Mouse (Mus musculus) MEL (cell line): ENCODE measurements around the gene E2f1.

Source experiments
- CHD2 ChIP-seq: IDR thresholded peaks from 2 replicates; pipeline ENCODE4 v1.6.1; 2011; ENCODE audit warnings: low read length, improper control_type of control experiment
- CTCF ChIP-seq, 3 experiments: IDR thresholded peaks in 2 of 3; conservative IDR thresholded peaks in 1 of 3; 2 replicates each; pipeline ENCODE4 v1.5.1; 2011 to 2012; ENCODE audit warnings: low read length in 3 of 3, low read depth in 2 of 3, mild to moderate bottlenecking in 2 of 3, improper control_type of control experiment in 1 of 3, inconsistent platforms in 1 of 3, mixed read lengths in 1 of 3, moderate library complexity in 1 of 3; ENCODE audit not compliant: control insufficient read depth in 1 of 3, insufficient read depth in 1 of 3, poor library complexity in 1 of 3, severe bottlenecking in 1 of 3
- EP300 ChIP-seq, 2 experiments: IDR thresholded peaks; 2 replicates each; pipeline ENCODE4 v1.6.1; 2011; ENCODE audit warnings: improper control_type of control experiment in 2 of 2, low read length in 2 of 2, low read depth in 1 of 2, mild to moderate bottlenecking in 1 of 2
- GATA1 ChIP-seq: IDR thresholded peaks from 2 replicates; pipeline ENCODE4 v1.6.1; 2011; ENCODE audit warnings: low read depth, low read length, improper control_type of control experiment
- MYC ChIP-seq: IDR thresholded peaks from 2 replicates; pipeline ENCODE4 v1.6.1; 2011; ENCODE audit warnings: low read depth, mild to moderate bottlenecking, low read length, improper control_type of control experiment, moderate library complexity
- POLR2A ChIP-seq, 2 experiments: IDR thresholded peaks; 2 replicates each; pipeline ENCODE4 v1.6.1; 2011 to 2012; ENCODE audit warnings: low read length in 2 of 2, mild to moderate bottlenecking in 2 of 2, control low read depth in 1 of 2, improper control_type of control experiment in 1 of 2, low read depth in 1 of 2, moderate library complexity in 1 of 2; ENCODE audit not compliant: control insufficient read depth in 1 of 2, insufficient read depth in 1 of 2, poor library complexity in 1 of 2
- TCF12 ChIP-seq: IDR thresholded peaks from 2 replicates; pipeline ENCODE4 v1.6.1; 2014; ENCODE audit warnings: low read depth, mild to moderate bottlenecking, inconsistent platforms, low read length, improper control_type of control experiment, moderate library complexity
- USF2 ChIP-seq, 2 experiments: IDR thresholded peaks; 2 replicates each; pipeline ENCODE4 v1.6.1; 2011 to 2012; ENCODE audit warnings: improper control_type of control experiment in 2 of 2, low read length in 2 of 2, borderline replicate concordance in 1 of 2, inconsistent platforms in 1 of 2, low read depth in 1 of 2, mild to moderate bottlenecking in 1 of 2; ENCODE audit not compliant: insufficient read depth in 1 of 2

DNA sequence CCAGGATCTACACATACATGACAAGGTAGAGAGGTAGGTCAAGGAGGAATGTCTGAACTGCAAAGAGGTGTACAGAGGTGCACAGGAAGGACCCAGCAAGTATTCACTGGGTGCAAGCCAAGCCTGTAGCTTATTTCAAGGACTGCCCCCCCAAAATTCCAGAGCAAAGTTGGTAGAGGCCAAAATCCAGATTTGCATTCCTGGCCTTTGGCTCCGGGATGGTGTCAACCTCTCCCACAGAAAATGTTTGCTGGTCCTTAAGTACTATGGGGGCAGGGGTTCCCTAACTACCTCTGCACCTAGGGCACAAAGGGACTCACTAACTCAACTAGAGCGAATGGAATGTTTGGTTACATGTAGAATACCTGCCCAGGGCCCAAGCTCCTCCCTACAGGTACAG, 1.9 kb downstream of the E2f1 start:
- TF ChIP-seq GATA1, result no peak
- no peak for TF ChIP-seq CHD2
- no peak for TF ChIP-seq CTCF (IDR thresholded peaks at IDR 0.05 in 2 of 3, conservative IDR thresholded peaks at IDR 0.05 in 1 of 3; ENCODE audit: control insufficient read depth in 1 of 3, insufficient read depth in 1 of 3, low read depth in 2 of 3, low read length in 3 of 3, poor library complexity in 1 of 3, severe bottlenecking in 1 of 3)
- no peak for TF ChIP-seq TCF12
- no peak for TF ChIP-seq MYC
- TF ChIP-seq USF2 (IDR thresholded peaks at IDR 0.05; ENCODE audit: borderline replicate concordance in 1 of 2, insufficient read depth in 1 of 2, low read depth in 1 of 2, low read length in 2 of 2), result no peak
- TF ChIP-seq EP300 (IDR thresholded peaks at IDR 0.05; ENCODE audit: low read depth in 1 of 2, low read length in 2 of 2), result no peak
- TF ChIP-seq POLR2A (IDR thresholded peaks at IDR 0.05; ENCODE audit: control insufficient read depth in 1 of 2, insufficient read depth in 1 of 2, low read depth in 1 of 2, low read length in 2 of 2, poor library complexity in 1 of 2), result no peak
